Comparison of ENCODE assay signal across 35 mouse cellular contexts in the genomic region with DNA sequence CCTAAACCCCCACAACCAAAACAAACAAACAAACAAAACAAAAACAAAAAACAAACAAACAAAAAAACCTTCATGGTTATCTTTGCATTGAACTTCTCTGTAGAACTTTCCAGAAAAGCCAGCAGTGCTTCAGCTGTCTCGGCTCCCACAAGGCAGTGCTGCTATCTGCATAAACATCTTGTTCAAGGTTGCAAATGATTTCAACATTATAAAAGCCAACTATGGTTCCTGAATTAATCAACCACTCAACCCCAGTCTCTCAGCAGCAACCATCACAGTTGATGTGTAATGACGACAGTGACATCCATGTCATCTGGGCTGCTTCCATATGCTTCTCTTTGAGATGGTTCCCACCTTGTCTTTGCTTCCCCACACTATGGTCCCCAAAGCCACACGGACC. TPM values are rescaled to one million over a fixed set of nuclear protein-coding genes. Genes with fewer than 3 reads are reported as not detected.
"Had no signal": no experiment of that assay in that cellular context is flagged by ENCODE, and none has a peak within 500 bp of the region (broad histone marks: within the 10 kb centered on the region; RNA-seq: fewer than 3 reads in every experiment).

No protein-coding gene starts in this region.

- H3K27me3 ChIP-seq: heart, embryonic 12.5 days; heart, embryonic 13.5 days; heart, embryonic 15.5 days; hindbrain, embryonic 12.5 days; hindbrain, embryonic 13.5 days; hindbrain, embryonic 15.5 days; intestine, embryonic 15.5 days; kidney, embryonic 15.5 days had no signal

- H3K27ac ChIP-seq: heart, embryonic 10.5 days; heart, embryonic 13.5 days; heart, embryonic 15.5 days; hindbrain, embryonic 10.5 days; hindbrain, embryonic 12.5 days; hindbrain, embryonic 13.5 days; hindbrain, embryonic 14.5 days; hindbrain, embryonic 15.5 days; hindbrain, postnatal 0 days; intestine, embryonic 15.5 days; kidney, embryonic 15.5 days; kidney, postnatal 0 days; layer of hippocampus, adult 2 months had no signal

- DNase-seq: heart, postnatal 10 days; heart, postnatal 14 days; heart, postnatal 36 days; heart, postnatal 4 days; kidney, adult 11 months; kidney, adult 18-20 months; kidney, adult 2 months; kidney, adult 8-10 months; kidney, adult 9 months; kidney, postnatal 10 days; kidney, postnatal 14 days; kidney, postnatal 25 days; kidney, postnatal 36 days; kidney, postnatal 4 days; layer of hippocampus, adult 9-11 months; layer of hippocampus, postnatal 36 days had no signal

- H3K9ac ChIP-seq: heart, embryonic 12.5 days; heart, embryonic 13.5 days; heart, embryonic 15.5 days; hindbrain, embryonic 12.5 days; hindbrain, embryonic 13.5 days; hindbrain, embryonic 14.5 days; hindbrain, embryonic 15.5 days; intestine, embryonic 15.5 days; kidney, embryonic 15.5 days had no signal

- H3K9me3 ChIP-seq: heart, embryonic 10.5 days; heart, embryonic 12.5 days; heart, embryonic 13.5 days; heart, embryonic 15.5 days; hindbrain, embryonic 10.5 days; hindbrain, embryonic 12.5 days; hindbrain, embryonic 13.5 days; hindbrain, embryonic 15.5 days; intestine, embryonic 15.5 days; kidney, embryonic 15.5 days had no signal

- H3K4me2 ChIP-seq: heart, embryonic 11.5 days; heart, embryonic 12.5 days; heart, embryonic 13.5 days; heart, embryonic 15.5 days; hindbrain, embryonic 12.5 days; hindbrain, embryonic 13.5 days; hindbrain, embryonic 14.5 days; hindbrain, embryonic 15.5 days; intestine, embryonic 15.5 days; kidney, embryonic 15.5 days had no signal

- H3K4me3 ChIP-seq: heart, embryonic 10.5 days; heart, embryonic 12.5 days; heart, embryonic 13.5 days; heart, embryonic 15.5 days; hindbrain, embryonic 10.5 days; hindbrain, embryonic 12.5 days; hindbrain, embryonic 13.5 days; hindbrain, embryonic 15.5 days; intestine, embryonic 15.5 days; kidney, embryonic 15.5 days; layer of hippocampus, adult 2 months had no signal

- H3K36me3 ChIP-seq: heart, embryonic 10.5 days; heart, embryonic 12.5 days; heart, embryonic 13.5 days; heart, embryonic 15.5 days; hindbrain, embryonic 10.5 days; hindbrain, embryonic 12.5 days; hindbrain, embryonic 13.5 days; hindbrain, embryonic 15.5 days; intestine, embryonic 15.5 days; kidney, embryonic 15.5 days had no signal

- H3K4me1 ChIP-seq: heart, embryonic 10.5 days; heart, embryonic 12.5 days; heart, embryonic 13.5 days; heart, embryonic 15.5 days; hindbrain, embryonic 10.5 days; hindbrain, embryonic 12.5 days; hindbrain, embryonic 13.5 days; hindbrain, embryonic 15.5 days; intestine, embryonic 15.5 days; kidney, embryonic 15.5 days had no signal

- ATAC-seq: hindbrain, embryonic 16.5 days; hindbrain, postnatal 0 days; inflammation-experienced regulatory T-cells, adult 6 months; intestine, embryonic 15.5 days; intestine, embryonic 16.5 days; intestine, postnatal 0 days had no signal

RNA-seq across cellular contexts. Expression of gene Fbn1, which starts 31.8 kb away (rescaled TPM):
- polyA plus RNA-seq: inflammation-experienced regulatory T-cells, adult 6 months had no signal

RNA-seq across cellular contexts. Expression of gene Gm9913, which starts 34.8 kb away (rescaled TPM):
- polyA plus RNA-seq: hindbrain, embryonic 14.5 days; inflammation-experienced regulatory T-cells, adult 6 months had no signal
